Mouse (Mus musculus) intestine, embryonic 16.5 days (tissue): ENCODE results near the gene Tigit. TPM values are rescaled to one million over a fixed set of nuclear protein-coding genes. Genes with fewer than 3 reads are reported as not detected.

Experiments used
- ATAC-seq: fragments of 200-750 bp; cut with Nextera tagmentation; 2 replicates; pipeline ENCODE4 v1.8.0; 2017; ENCODE audit warnings: moderate TSS enrichment, moderate library complexity
- H3K27ac ChIP-seq: fragments of 300-500 bp; sonication (generic); 2 replicates; pipeline ENCODE4 v1.5.1; 2014; ENCODE audit warnings: mild to moderate bottlenecking, low read length
- H3K27me3 ChIP-seq: fragments of 300-500 bp; sonication (generic); replicated peaks from 2 replicates; pipeline ENCODE4 v1.6.1; 2014; ENCODE audit warnings: low read length, control low read depth, mixed read lengths; ENCODE audit not compliant: control insufficient read depth, insufficient read depth
- H3K36me3 ChIP-seq: fragments of 300-500 bp; sonication (generic); 2 replicates; pipeline ENCODE4 v1.6.1; 2014; ENCODE audit warnings: low read length, control low read depth; ENCODE audit not compliant: control insufficient read depth, insufficient read depth
- H3K4me1 ChIP-seq: fragments of 300-500 bp; sonication (generic); 2 replicates; pipeline ENCODE4 v1.6.1; 2014; ENCODE audit warnings: low read length, control low read depth, mixed read lengths; ENCODE audit not compliant: control insufficient read depth, insufficient read depth
- H3K4me2 ChIP-seq: fragments of 300-500 bp; sonication (generic); 2 replicates; pipeline ENCODE4 v1.6.1; 2014; ENCODE audit warnings: low read depth, low read length, control low read depth
- H3K4me3 ChIP-seq: fragments of 300-500 bp; sonication (generic); 2 replicates; pipeline ENCODE4 v1.5.1; 2014; ENCODE audit warnings: mild to moderate bottlenecking, low read length
- H3K9ac ChIP-seq: fragments of 300-500 bp; sonication (generic); 2 replicates; pipeline ENCODE4 v1.6.1; 2014; ENCODE audit warnings: low read depth, low read length
- H3K9me3 ChIP-seq: fragments of 300-500 bp; sonication (generic); 2 replicates; pipeline ENCODE4 v1.6.1; 2016; ENCODE audit warnings: low read length, control low read depth; ENCODE audit not compliant: control insufficient read depth
- WGBS: fragments of 180-500 bp; shearing (Covaris S2); extraction: QIAGEN DNeasy Blood & Tissue Kit; methylation state at CpG from one replicate; pipeline ENCODE4 v1.1.7; 2014; 5-methylcytosine and 5-hydroxymethylcytosine counted together
- polyA plus RNA-seq: library from polyadenylated mRNA; unstranded; fragments of >200 nt; fragmentation: Nextera tagmentation; extraction: Ambion mirVana; gene quantifications from 2 replicates; pipeline ENCODE4 v1.2.1, GENCODE M21; 2015

Tigit gene
- polyA plus RNA-seq, 1 experiment from 2014 or later: not detected

- 86% methylated on average over 5 of the region's 5 CpGs for WGBS
- no peak overlapping the region for H3K4me2 ChIP-seq
- no peaks in the 10 kb centered on the region for H3K9me3 ChIP-seq
- no peak overlapping the region for H3K9ac ChIP-seq
- no peak overlapping the region for H3K27ac ChIP-seq
- H3K27me3 ChIP-seq: no peaks in the 10 kb centered on the region
- 0 out of 2 replicates have a peak, but pooled peaks cover 3% of the 10 kb centered on the region for H3K4me1 ChIP-seq
- no peak for ATAC-seq
- no peaks in the 10 kb centered on the region for H3K36me3 ChIP-seq
- no peak overlapping the region for H3K4me3 ChIP-seq
Observed at GRCm38 (mm10) chr16:43628662-43629061, 35.3 kb downstream of the Tigit start.

GRCm38 (mm10) chr16:43625956-43626355 is 38.0 kb downstream of the Tigit start:
- Histone ChIP-seq H3K4me1 (0 out of 2 replicates have a peak, but pooled peaks cover 3% of the 10 kb centered on the region), H3K9me3 (no peaks in the 10 kb centered on the region), H3K9ac (no peak overlapping the region), H3K4me3 (no peak overlapping the region), H3K27me3 (no peaks in the 10 kb centered on the region), H3K4me2 (no peak overlapping the region), H3K27ac (no peak overlapping the region), H3K36me3 (no peaks in the 10 kb centered on the region)
- WGBS: 84% methylated on average over 5 of the region's 5 CpGs
- ATAC-seq: no peak

DNA sequence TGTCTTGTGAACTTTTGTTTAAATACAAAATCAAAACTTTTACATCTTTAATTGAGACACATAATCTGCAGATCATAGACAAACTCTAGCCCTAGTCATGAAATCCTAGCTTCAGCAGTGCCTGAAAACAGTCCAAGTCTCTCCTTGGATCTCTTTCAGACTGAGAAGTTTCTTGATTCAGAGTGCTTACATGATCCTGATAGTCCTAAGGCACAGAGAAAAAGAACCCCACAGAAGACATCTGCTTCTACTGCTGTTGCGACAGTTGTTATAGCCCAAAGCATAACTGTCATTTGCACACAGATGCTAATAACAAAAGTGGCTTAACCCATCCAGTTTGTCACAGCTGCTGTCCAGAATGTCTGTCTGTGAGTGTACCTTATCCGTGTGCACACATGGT is 38.7 kb downstream of the Tigit start:
- Histone ChIP-seq H3K27me3 (no peaks in the 10 kb centered on the region), H3K4me1 (0 out of 2 replicates have a peak, but pooled peaks cover 3% of the 10 kb centered on the region), H3K4me2 (no peak overlapping the region), H3K9me3 (no peaks in the 10 kb centered on the region), H3K36me3 (no peaks in the 10 kb centered on the region), H3K27ac (no peak overlapping the region), H3K9ac (no peak overlapping the region), H3K4me3 (no peak overlapping the region)
- no peak for ATAC-seq
- WGBS: 60% methylated on average over 2 of the region's 2 CpGs

GRCm38 (mm10) chr16:43624876-43625275 is 39.1 kb downstream of the Tigit start:
- 59% methylated on average over 4 of the region's 4 CpGs for WGBS
- Histone ChIP-seq H3K36me3 (no peaks in the 10 kb centered on the region), H3K27me3 (no peaks in the 10 kb centered on the region), H3K27ac (0 out of 2 replicates have a peak overlapping the region, but pooled peaks have one; percentile 13), H3K4me3 (no peak overlapping the region), H3K4me1 (0 out of 2 replicates have a peak, but pooled peaks cover 3% of the 10 kb centered on the region), H3K9me3 (no peaks in the 10 kb centered on the region), H3K4me2 (no peak overlapping the region), H3K9ac (no peak overlapping the region)
- no peak for ATAC-seq

- Histone ChIP-seq H3K4me2 (no peak overlapping the region), H3K4me1 (0 out of 2 replicates have a peak, but pooled peaks cover 3% of the 10 kb centered on the region), H3K9me3 (no peaks in the 10 kb centered on the region), H3K9ac (no peak overlapping the region), H3K27ac (no peak overlapping the region), H3K36me3 (no peaks in the 10 kb centered on the region), H3K27me3 (no peaks in the 10 kb centered on the region), H3K4me3 (no peak overlapping the region)
- ATAC-seq: no peak
- 80% methylated on average over 5 of the region's 5 CpGs for WGBS
Observed at GRCm38 (mm10) chr16:43623315-43624000, 40.5 kb downstream of the Tigit start.

DNA sequence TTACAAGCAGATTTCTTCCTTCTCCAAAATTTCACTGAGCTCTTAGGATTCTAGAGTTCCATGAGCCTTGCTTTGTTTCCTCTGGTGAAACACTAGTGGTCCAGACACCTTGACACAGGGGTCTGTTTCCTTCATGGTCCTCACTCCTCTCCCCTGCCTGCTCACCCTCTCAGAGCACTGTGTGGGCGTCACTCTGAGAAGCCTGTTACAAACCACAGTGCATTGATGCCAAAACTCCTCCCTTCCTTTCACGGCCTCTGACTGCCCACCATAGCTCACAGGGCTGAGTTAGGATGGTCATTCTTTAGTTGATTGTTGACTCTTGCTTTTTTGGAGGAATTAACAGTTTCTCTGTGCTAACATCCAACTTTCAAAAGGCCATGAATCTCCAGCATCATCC is 43.6 kb downstream of the Tigit start:
- Histone ChIP-seq H3K27ac (no peak overlapping the region), H3K9me3 (no peaks in the 10 kb centered on the region), H3K9ac (no peak overlapping the region), H3K4me3 (no peak overlapping the region), H3K4me2 (no peak overlapping the region), H3K4me1 (0 out of 2 replicates have a peak, but pooled peaks cover 3% of the 10 kb centered on the region), H3K27me3 (no peaks in the 10 kb centered on the region), H3K36me3 (no peaks in the 10 kb centered on the region)
- no peak for ATAC-seq
- WGBS: 45% methylated on average over 2 of the region's 2 CpGs

GRCm38 (mm10) chr16:43619277-43619676 is 44.7 kb downstream of the Tigit start:
- H3K4me1 ChIP-seq: no peaks in the 10 kb centered on the region
- H3K9ac ChIP-seq: no peak overlapping the region
- H3K4me2 ChIP-seq: no peak overlapping the region
- no peaks in the 10 kb centered on the region for H3K36me3 ChIP-seq
- no peak for ATAC-seq
- 47% methylated on average over 6 of the region's 6 CpGs for whole genome bisulfite sequencing
- no peaks in the 10 kb centered on the region for H3K27me3 ChIP-seq
- H3K9me3 ChIP-seq: no peaks in the 10 kb centered on the region
- H3K4me3 ChIP-seq: no peak overlapping the region
- H3K27ac ChIP-seq: no peak overlapping the region

DNA sequence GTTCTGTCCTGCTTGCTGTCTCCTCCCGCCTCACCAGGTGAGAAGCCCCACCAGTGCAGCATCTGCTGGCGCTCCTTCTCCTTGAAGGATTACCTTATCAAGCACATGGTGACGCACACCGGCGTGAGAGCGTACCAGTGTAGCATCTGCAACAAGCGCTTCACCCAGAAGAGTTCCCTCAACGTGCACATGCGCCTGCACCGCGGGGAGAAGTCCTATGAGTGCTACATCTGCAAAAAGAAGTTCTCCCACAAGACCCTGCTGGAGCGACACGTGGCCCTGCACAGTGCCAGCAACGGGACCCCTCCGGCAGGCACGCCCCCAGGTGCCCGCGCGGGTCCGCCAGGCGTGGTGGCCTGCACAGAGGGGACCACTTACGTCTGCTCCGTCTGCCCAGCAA is 45.7 kb downstream of the Tigit start:
- Histone ChIP-seq H3K27me3 (no peaks in the 10 kb centered on the region), H3K9me3 (no peaks in the 10 kb centered on the region), H3K36me3 (no peaks in the 10 kb centered on the region), H3K4me3 (no peak overlapping the region), H3K4me1 (no peaks in the 10 kb centered on the region), H3K9ac (no peak overlapping the region), H3K27ac (no peak overlapping the region), H3K4me2 (no peak overlapping the region)
- no peak for ATAC-seq
- WGBS: 90% methylated on average over 23 of the region's 23 CpGs

DNA sequence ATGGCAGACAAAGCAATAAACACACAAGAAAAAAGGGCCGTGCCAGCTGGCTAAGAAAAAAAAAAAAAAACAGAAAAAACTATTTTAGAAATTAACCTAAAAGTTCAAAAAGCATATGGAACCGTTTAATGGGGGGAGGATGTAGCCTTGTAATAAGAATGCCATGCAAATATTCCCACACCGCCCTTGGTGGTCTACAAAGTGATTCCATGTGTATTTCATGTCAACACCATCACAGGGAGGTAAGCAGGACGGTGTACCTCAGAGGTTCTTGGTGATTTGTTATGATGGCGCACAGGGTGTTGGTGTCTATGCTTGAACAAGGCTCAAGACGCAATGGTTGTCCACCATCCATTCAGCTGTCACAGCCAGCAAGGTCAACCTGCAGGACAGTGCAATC is 46.6 kb downstream of the Tigit start:
- no peak for ATAC-seq
- H3K36me3 ChIP-seq: no peaks in the 10 kb centered on the region
- H3K4me3 ChIP-seq: no peak overlapping the region
- no peaks in the 10 kb centered on the region for H3K4me1 ChIP-seq
- WGBS: 91% methylated on average over 6 of the region's 6 CpGs
- no peaks in the 10 kb centered on the region for H3K27me3 ChIP-seq
- H3K27ac ChIP-seq: no peak overlapping the region
- H3K4me2 ChIP-seq: no peak overlapping the region
- no peaks in the 10 kb centered on the region for H3K9me3 ChIP-seq
- no peak overlapping the region for H3K9ac ChIP-seq

GRCm38 (mm10) chr16:43616348-43616747 is 47.6 kb downstream of the Tigit start:
- Histone ChIP-seq H3K4me3 (no peak overlapping the region), H3K9me3 (no peaks in the 10 kb centered on the region), H3K27me3 (no peaks in the 10 kb centered on the region), H3K27ac (0 out of 2 replicates have a peak overlapping the region, but pooled peaks have one; percentile 43), H3K4me1 (no peaks in the 10 kb centered on the region), H3K4me2 (no peak overlapping the region), H3K36me3 (no peaks in the 10 kb centered on the region), H3K9ac (no peak overlapping the region)
- WGBS: 50% methylated on average over 4 of the region's 4 CpGs
- ATAC-seq: no peak
